Mouse (Mus musculus): ENCODE measurements around the gene Gm10273.

Gm10273 gene

GRCm38 (mm10) chr10:59403793-59404149, 8.3 kb downstream of the Gm10273 start:
- DNase-seq = no peak

GRCm38 (mm10) chr10:59408499-59408898, 13.1 kb downstream of the Gm10273 start:
- no peak for DNase-seq

- DNase-seq = no peak
Measured at GRCm38 (mm10) chr10:59410264-59410663, 14.8 kb downstream of the Gm10273 start.

- DNase-seq = no peak
Measured at GRCm38 (mm10) chr10:59413711-59414110, 18.3 kb downstream of the Gm10273 start.

- DNase-seq = no peak
Measured at GRCm38 (mm10) chr10:59416623-59417022, 21.2 kb downstream of the Gm10273 start.

GRCm38 (mm10) chr10:59419516-59419915, 24.1 kb downstream of the Gm10273 start:
- no peak for DNase-seq

GRCm38 (mm10) chr10:59424453-59424852, 29.0 kb downstream of the Gm10273 start:
- DNase-seq = no peak

- DNase-seq = no peak
Measured at GRCm38 (mm10) chr10:59425369-59425768, 29.9 kb downstream of the Gm10273 start.

- DNase-seq = no peak
Measured at GRCm38 (mm10) chr10:59426371-59426770, 30.9 kb downstream of the Gm10273 start.

- no peak for DNase-seq
Measured at GRCm38 (mm10) chr10:59429448-59430135, 34.2 kb downstream of the Gm10273 start.

GRCm38 (mm10) chr10:59430701-59431218, 35.3 kb downstream of the Gm10273 start:
- no peak for DNase-seq

- no peak for DNase-seq
Measured at GRCm38 (mm10) chr10:59435746-59436145, 40.3 kb downstream of the Gm10273 start.

- no peak for DNase-seq
Measured at GRCm38 (mm10) chr10:59438651-59439050, 43.2 kb downstream of the Gm10273 start.

GRCm38 (mm10) chr10:59439508-59439931, 44.1 kb downstream of the Gm10273 start:
- no peak for DNase-seq

- DNase-seq = no peak
Measured at GRCm38 (mm10) chr10:59440177-59440576, 44.7 kb downstream of the Gm10273 start.

- DNase-seq = no peak
Measured at GRCm38 (mm10) chr10:59441735-59442134, 46.3 kb downstream of the Gm10273 start, which contains the start of gene Oit3. Gene Oit3, minus strand, starts transcription at chr10:59441778.

GRCm38 (mm10) chr10:59443212-59443611, 47.8 kb downstream of the Gm10273 start:
- no peak for DNase-seq

GRCm38 (mm10) chr10:59444106-59444505, 48.7 kb downstream of the Gm10273 start:
- DNase-seq = no peak

- no peak for DNase-seq
Measured at GRCm38 (mm10) chr10:59444635-59445034, 49.2 kb downstream of the Gm10273 start.
